Mouse (Mus musculus) liver, embryonic 16.5 days (tissue): ENCODE measurements at regions not wholly inside any gene's neighbourhood (a gene's known extent, or its start where the extent isn't known, plus 50 kb on each side); places are given as distances from the start of the nearest gene placed in this dataset.

Experiments used
- ATAC-seq: fragments of 200-750 bp; cut with Nextera tagmentation; 2 replicates; pipeline ENCODE4 v1.8.0; 2017; ENCODE audit warnings: low read depth, mild to moderate bottlenecking, moderate number of reproducible peaks, moderate library complexity
- H3K27ac ChIP-seq: fragments of 300-500 bp; sonication (generic); 2 replicates; pipeline ENCODE4 v1.5.1; 2014; ENCODE audit warnings: mild to moderate bottlenecking, low read length
- H3K27me3 ChIP-seq: fragments of 300-500 bp; sonication (generic); 2 replicates; pipeline ENCODE4 v1.6.1; 2014; ENCODE audit warnings: low read depth, low read length, mixed read lengths; ENCODE audit not compliant: control insufficient read depth, insufficient read depth
- H3K36me3 ChIP-seq: fragments of 300-500 bp; sonication (generic); 2 replicates; pipeline ENCODE4 v1.6.1; 2014; ENCODE audit warnings: mild to moderate bottlenecking; ENCODE audit not compliant: control insufficient read depth, insufficient read depth
- H3K4me1 ChIP-seq: fragments of 300-500 bp; sonication (generic); 2 replicates; pipeline ENCODE4 v1.6.1; 2014; ENCODE audit warnings: low read depth, low read length, mixed read lengths; ENCODE audit not compliant: control insufficient read depth
- H3K4me2 ChIP-seq: fragments of 300-500 bp; sonication (generic); 2 replicates; pipeline ENCODE4 v1.6.1; 2014; ENCODE audit warnings: low read depth, low read length, mixed read lengths
- H3K4me3 ChIP-seq: fragments of 300-500 bp; sonication (generic); 2 replicates; pipeline ENCODE4 v1.5.1; 2014; ENCODE audit warnings: low read depth, mild to moderate bottlenecking, low read length
- H3K9ac ChIP-seq: fragments of 300-500 bp; sonication (generic); 2 replicates; pipeline ENCODE4 v1.6.1; 2014; ENCODE audit warnings: low read depth, low read length
- H3K9me3 ChIP-seq: fragments of 300-500 bp; sonication (generic); replicated peaks from 2 replicates; pipeline ENCODE4 v1.6.1; 2016; ENCODE audit warnings: low read length; ENCODE audit not compliant: control insufficient read depth
- WGBS: fragments of 180-500 bp; shearing (Covaris S2); extraction: QIAGEN DNeasy Blood & Tissue Kit; methylation state at CpG from one replicate; pipeline ENCODE4 v1.1.7; 2014; ENCODE audit not compliant: insufficient replicate concordance; 5-methylcytosine and 5-hydroxymethylcytosine counted together

GRCm38 (mm10) chr10:96753521-96753920 is 136.7 kb downstream of the Btg1 start:
- ATAC-seq, result no peak

GRCm38 (mm10) chr10:96755674-96756073 is 138.9 kb downstream of the Btg1 start:
- H3K27me3 ChIP-seq, result no peaks in the 10 kb centered on the region
- H3K4me3 ChIP-seq, result no peak overlapping the region
- no peak overlapping the region for H3K4me2 ChIP-seq
- H3K4me1 ChIP-seq, result no peaks in the 10 kb centered on the region
- ATAC-seq, result no peak
- H3K36me3 ChIP-seq, result no peaks in the 10 kb centered on the region
- no peak overlapping the region for H3K27ac ChIP-seq
- 57% methylated on average over 8 of the region's 8 CpGs for WGBS
- no peaks in the 10 kb centered on the region for H3K9me3 ChIP-seq
- no peak overlapping the region for H3K9ac ChIP-seq

More at GRCm38 (mm10) chr10:96753521-96753920, 136.7 kb downstream of the Btg1 start:
- Histone ChIP-seq H3K27me3 (no peaks in the 10 kb centered on the region), H3K9me3 (no peaks in the 10 kb centered on the region), H3K27ac (no peak overlapping the region), H3K4me3 (no peak overlapping the region), H3K4me1 (no peaks in the 10 kb centered on the region), H3K9ac (no peak overlapping the region), H3K36me3 (no peaks in the 10 kb centered on the region), H3K4me2 (no peak overlapping the region)
- 38% methylated on average over 1 of the region's 1 CpGs for WGBS

- WGBS, result 28% methylated on average over 5 of the region's 5 CpGs
- no peak for ATAC-seq
These were observed 139.7 kb downstream of the Btg1 start for GRCm38 (mm10) chr10:96756355-96757084.

GRCm38 (mm10) chr10:96757311-96757710 is 140.5 kb downstream of the Btg1 start:
- 37% methylated on average over 1 of the region's 1 CpGs for WGBS
- no peak for ATAC-seq
- no peak overlapping the region for H3K4me3 ChIP-seq

More at GRCm38 (mm10) chr10:96756355-96757084, 139.7 kb downstream of the Btg1 start:
- Histone ChIP-seq H3K4me2 (no peak overlapping the region), H3K9ac (no peak overlapping the region), H3K27ac (no peak overlapping the region), H3K4me1 (no peaks in the 10 kb centered on the region), H3K36me3 (no peaks in the 10 kb centered on the region), H3K4me3 (no peak overlapping the region), H3K27me3 (no peaks in the 10 kb centered on the region), H3K9me3 (no peaks in the 10 kb centered on the region)

GRCm38 (mm10) chr10:96761601-96762000 is 144.8 kb downstream of the Btg1 start:
- no peak for ATAC-seq
- Histone ChIP-seq H3K9ac (no peak overlapping the region), H3K4me3 (no peak overlapping the region), H3K27me3 (no peaks in the 10 kb centered on the region), H3K36me3 (no peaks in the 10 kb centered on the region), H3K9me3 (no peaks in the 10 kb centered on the region), H3K4me2 (no peak overlapping the region), H3K27ac (no peak overlapping the region), H3K4me1 (no peaks in the 10 kb centered on the region)
- WGBS, result 63% methylated on average over 8 of the region's 8 CpGs

More at GRCm38 (mm10) chr10:96757311-96757710, 140.5 kb downstream of the Btg1 start:
- H3K36me3 ChIP-seq, result no peaks in the 10 kb centered on the region
- H3K27ac ChIP-seq, result no peak overlapping the region
- no peak overlapping the region for H3K9ac ChIP-seq
- H3K4me1 ChIP-seq, result no peaks in the 10 kb centered on the region
- no peaks in the 10 kb centered on the region for H3K27me3 ChIP-seq
- H3K9me3 ChIP-seq, result no peaks in the 10 kb centered on the region
- no peak overlapping the region for H3K4me2 ChIP-seq

- no peak overlapping the region for H3K9ac ChIP-seq
- no peak overlapping the region for H3K4me2 ChIP-seq
- no peaks in the 10 kb centered on the region for H3K27me3 ChIP-seq
- 68% methylated on average over 5 of the region's 5 CpGs for WGBS
- H3K27ac ChIP-seq, result no peak overlapping the region
- ATAC-seq, result no peak
- no peaks in the 10 kb centered on the region for H3K36me3 ChIP-seq
- no peak overlapping the region for H3K4me3 ChIP-seq
- H3K9me3 ChIP-seq, result no peaks in the 10 kb centered on the region
- H3K4me1 ChIP-seq, result no peaks in the 10 kb centered on the region
These were observed 148.8 kb downstream of the Btg1 start for GRCm38 (mm10) chr10:96765626-96766025.

- no peak overlapping the region for H3K9ac ChIP-seq
- no peak for ATAC-seq
- 51% methylated on average over 1 of the region's 1 CpGs for WGBS
- H3K27me3 ChIP-seq, result no peaks in the 10 kb centered on the region
- H3K4me3 ChIP-seq, result no peak overlapping the region
- no peaks in the 10 kb centered on the region for H3K36me3 ChIP-seq
- H3K27ac ChIP-seq, result no peak overlapping the region
- no peaks in the 10 kb centered on the region for H3K4me1 ChIP-seq
- H3K4me2 ChIP-seq, result no peak overlapping the region
- H3K9me3 ChIP-seq, result no peaks in the 10 kb centered on the region
These were observed 161.4 kb downstream of the Btg1 start for GRCm38 (mm10) chr10:96778220-96778619.

- no peak overlapping the region for H3K4me3 ChIP-seq
- no peaks in the 10 kb centered on the region for H3K4me1 ChIP-seq
- 70% methylated on average over 5 of the region's 5 CpGs for WGBS
- H3K9ac ChIP-seq, result no peak overlapping the region
- ATAC-seq, result no peak
- no peaks in the 10 kb centered on the region for H3K9me3 ChIP-seq
- H3K27me3 ChIP-seq, result no peaks in the 10 kb centered on the region
- H3K36me3 ChIP-seq, result no peaks in the 10 kb centered on the region
- H3K4me2 ChIP-seq, result no peak overlapping the region
- H3K27ac ChIP-seq, result no peak overlapping the region
These were observed 167.2 kb downstream of the Btg1 start for GRCm38 (mm10) chr10:96783966-96784365.

GRCm38 (mm10) chr10:96786903-96787571 is 170.2 kb downstream of the Btg1 start:
- ATAC-seq, result no peak
- no peaks in the 10 kb centered on the region for H3K4me1 ChIP-seq
- H3K27ac ChIP-seq, result no peak overlapping the region
- no peak overlapping the region for H3K9ac ChIP-seq
- H3K27me3 ChIP-seq, result no peaks in the 10 kb centered on the region
- no peaks in the 10 kb centered on the region for H3K36me3 ChIP-seq
- no peaks in the 10 kb centered on the region for H3K9me3 ChIP-seq
- no peak overlapping the region for H3K4me2 ChIP-seq
- 19% methylated on average over 8 of the region's 8 CpGs for WGBS
- no peak overlapping the region for H3K4me3 ChIP-seq
